Mouse (Mus musculus) left cerebral cortex, adult 11 months (tissue): ENCODE results near the gene Slc25a11.

ENCODE experiments used
- DNase-seq: peaks from one replicate; pipeline ENCODE4 v3.0.0; 2022; ENCODE audit warnings: low spot score

Gene Slc25a11

DNA sequence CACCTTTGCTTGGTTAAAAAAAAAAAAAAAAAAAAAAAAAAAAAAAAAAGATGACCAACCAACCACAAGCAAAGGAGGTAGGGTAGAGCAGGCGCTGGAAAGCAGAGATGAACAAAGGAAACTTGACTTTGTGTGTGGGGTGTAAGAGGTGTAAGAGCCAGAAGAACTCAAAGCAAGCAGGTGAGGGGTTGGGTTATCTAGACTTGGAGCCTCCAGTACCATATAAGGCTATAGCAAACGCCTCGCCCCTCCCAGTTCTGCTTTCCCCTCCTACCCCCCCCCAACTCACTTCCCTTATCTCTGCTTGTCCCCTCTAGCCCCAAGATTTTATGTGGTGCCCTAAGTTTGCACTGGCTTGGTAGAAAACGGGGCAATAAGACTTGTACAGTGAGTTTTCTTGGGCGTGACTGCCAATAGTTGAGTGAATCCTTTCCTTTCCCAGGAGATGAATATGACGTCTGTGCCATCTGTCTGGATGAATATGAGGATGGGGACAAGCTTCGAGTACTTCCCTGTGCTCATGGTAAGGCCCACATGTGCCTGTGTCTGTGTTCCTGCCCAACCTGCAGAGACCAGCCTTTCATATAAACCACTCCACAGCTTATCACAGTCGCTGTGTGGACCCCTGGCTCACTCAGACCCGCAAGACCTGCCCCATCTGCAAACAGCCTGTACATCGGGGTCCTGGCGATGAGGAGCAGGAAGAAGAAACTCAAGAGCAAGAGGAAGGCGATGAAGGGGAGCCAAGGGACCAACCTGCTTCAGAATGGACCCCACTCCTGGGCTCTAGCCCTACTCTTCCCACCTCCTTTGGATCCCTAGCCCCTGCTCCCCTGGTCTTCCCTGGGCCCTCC, 3.3 kb upstream of the Slc25a11 start:
- DNase-seq: no peak

GRCm38 (mm10) chr11:70649185-70649734, 2.0 kb upstream of the Slc25a11 start:
- no peak for DNase-seq

DNA sequence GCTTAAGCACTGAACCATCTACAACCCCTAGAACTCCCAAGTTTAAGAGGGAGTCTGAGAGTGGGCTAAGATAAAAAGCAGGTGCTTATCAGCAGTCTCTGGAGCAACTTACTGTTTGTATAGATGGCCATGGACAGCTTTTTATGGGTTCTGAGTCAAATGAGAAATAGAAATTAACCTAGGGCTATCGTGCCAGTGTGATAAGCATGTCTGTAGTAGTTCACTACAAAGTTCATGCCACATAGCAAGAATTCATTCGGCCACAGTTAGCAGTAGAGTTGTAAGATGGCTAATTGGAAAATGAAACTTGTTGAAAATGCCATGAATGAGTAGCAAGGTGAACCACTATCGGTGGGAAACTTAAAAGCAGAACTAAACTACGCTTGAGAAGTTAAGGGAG, 1.2 kb upstream of the Slc25a11 start:
- DNase-seq: no peak

- no peak for DNase-seq
Measured at GRCm38 (mm10) chr11:70647716-70648420, 589 bp upstream of the Slc25a11 start.

GRCm38 (mm10) chr11:70646259-70646555, 1.1 kb downstream of the Slc25a11 start:
- DNase-seq: no peak

- no peak for DNase-seq
Measured at GRCm38 (mm10) chr11:70645461-70646258, 1.6 kb downstream of the Slc25a11 start.

GRCm38 (mm10) chr11:70644564-70645103, 2.6 kb downstream of the Slc25a11 start:
- no peak for DNase-seq

- DNase-seq: no peak
Measured at GRCm38 (mm10) chr11:70643051-70643450, 4.2 kb downstream of the Slc25a11 start.

- DNase-seq: no peak
Measured at GRCm38 (mm10) chr11:70641241-70641640, 6.0 kb downstream of the Slc25a11 start.

DNA sequence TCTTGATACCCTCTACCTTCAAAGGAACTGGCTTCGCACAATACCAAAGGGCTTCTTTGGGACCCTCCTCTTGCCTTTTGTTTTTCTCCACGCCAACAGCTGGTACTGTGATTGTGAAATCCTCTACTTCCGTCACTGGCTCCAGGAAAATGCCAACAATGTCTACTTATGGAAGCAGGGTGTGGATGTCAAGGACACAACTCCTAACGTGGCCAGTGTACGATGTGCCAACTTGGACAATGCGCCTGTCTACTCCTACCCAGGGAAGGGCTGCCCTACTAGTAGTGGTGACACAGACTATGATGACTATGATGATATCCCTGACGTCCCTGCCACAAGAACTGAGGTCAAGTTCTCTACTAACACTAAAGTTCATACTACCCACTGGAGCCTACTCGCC, 7.3 kb downstream of the Slc25a11 start:
- no peak for DNase-seq

GRCm38 (mm10) chr11:70638714-70639278, 8.5 kb downstream of the Slc25a11 start, which contains the start of gene Gp1ba:
Gp1ba (plus strand) TSS chr11:70639122.
- DNase-seq: no peak

- DNase-seq: no peak
Measured at GRCm38 (mm10) chr11:70638293-70638692, 9.0 kb downstream of the Slc25a11 start.

- DNase-seq: no peak
Measured at GRCm38 (mm10) chr11:70637764-70638163, 9.5 kb downstream of the Slc25a11 start.

- no peak for DNase-seq
Measured at GRCm38 (mm10) chr11:70635601-70636000, 11.7 kb downstream of the Slc25a11 start.

DNA sequence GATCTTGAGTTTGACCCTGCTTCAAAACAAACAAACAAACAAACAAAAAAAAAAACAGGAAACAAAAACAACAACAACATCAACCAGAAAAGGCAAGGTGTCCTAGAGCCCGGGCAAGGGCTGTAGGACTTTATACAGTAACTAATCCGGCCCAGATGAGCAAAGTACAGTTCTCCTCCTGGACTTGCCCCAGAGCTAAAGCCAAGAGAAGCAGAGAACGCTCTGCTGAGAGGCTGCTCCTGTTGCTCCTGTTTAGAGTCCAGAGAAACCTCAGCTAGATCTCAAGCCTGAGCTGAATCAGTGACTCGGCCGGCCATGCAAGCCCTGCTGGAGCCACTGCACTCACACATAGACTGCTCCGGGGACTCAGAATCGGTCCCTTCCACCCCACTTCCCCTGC, 17.1 kb downstream of the Slc25a11 start:
- DNase-seq: no peak

DNA sequence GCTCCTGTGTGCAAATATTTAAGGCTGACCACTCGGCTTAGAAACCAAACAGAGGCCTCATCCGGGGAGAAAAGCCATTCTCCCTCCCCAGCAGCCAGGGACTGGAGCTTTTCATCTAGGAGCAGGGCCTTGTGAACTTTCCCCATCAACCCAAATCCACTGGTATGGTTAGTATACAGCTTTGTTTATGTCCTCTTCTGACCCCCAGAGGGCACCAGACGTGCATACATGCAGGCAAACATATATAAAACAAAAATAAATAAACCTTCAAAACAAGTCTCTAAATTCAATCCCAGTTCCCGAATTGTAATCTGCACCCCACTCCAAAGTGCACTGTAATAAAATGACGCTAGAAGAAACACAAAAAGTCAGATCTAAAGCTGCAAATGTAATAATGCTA, 17.7 kb downstream of the Slc25a11 start:
- no peak for DNase-seq

- DNase-seq: no peak
Measured at GRCm38 (mm10) chr11:70628431-70628830, 18.8 kb downstream of the Slc25a11 start.

GRCm38 (mm10) chr11:70626877-70627276, 20.4 kb downstream of the Slc25a11 start:
- no peak for DNase-seq

DNA sequence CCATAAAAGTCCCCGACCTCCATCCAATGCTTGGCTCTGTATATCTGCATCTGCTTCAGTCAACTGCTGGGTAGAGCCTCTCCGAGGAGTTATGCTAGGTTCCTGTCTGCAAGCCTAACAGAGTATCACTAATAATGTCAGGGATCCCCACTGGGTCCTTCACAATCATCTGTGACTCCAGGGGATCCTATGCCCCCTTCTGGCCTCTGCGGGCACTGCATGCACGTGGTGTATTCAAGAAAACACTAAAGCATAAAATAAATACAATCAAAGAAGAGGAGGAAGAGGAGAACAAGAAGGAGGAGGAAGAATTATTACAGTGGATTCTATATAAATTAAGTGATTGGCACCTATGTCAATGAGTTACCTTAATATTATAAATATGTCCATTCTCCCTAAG, 21.8 kb downstream of the Slc25a11 start:
- no peak for DNase-seq

DNA sequence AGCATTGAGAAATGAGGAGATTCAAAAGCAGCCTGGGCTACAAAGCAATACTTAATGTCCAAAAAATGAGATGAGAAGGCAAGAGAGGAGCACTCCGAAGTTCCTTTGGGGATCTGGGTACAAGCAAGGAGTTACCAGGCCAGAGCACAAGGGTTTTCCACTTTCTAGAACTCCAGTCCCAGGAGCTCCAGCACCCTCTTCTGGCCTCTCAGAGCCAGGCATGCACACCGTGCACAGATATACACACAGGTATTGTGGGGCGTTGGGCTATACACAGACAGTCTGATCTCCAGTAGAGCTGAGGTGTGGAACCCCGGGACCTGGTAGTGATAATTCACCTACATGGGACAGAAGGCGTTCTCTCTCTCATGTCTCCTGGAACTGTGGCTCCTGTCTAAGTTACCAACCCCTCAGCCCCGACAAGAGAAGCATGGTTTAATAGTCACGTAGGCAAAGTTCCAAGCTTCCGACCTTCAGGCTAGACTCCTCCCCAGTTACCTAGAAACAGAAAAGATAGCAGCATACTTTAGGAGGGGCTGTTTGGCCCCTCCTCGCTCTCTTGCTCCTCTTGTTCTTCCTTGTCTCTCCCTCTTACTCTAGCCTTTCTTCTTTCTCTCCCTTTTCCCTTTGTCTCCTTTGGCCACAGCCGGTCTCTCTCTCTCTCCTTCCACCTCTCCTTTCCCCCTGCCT, 24.1 kb downstream of the Slc25a11 start:
- DNase-seq: no peak
